Mouse (Mus musculus): Measurements from ENCODE around the gene Olfr1208.

Olfr1208 gene

GRCm38 (mm10) chr2:88902211-88902610, at the start of gene Olfr1208:
TSS of gene Olfr1208 (minus strand) at chr2:88902311.
- DNase-seq (ENCODE audit: low spot score), result no peak

- no peak for DNase-seq (ENCODE audit: low spot score)
Measured at GRCm38 (mm10) chr2:88938011-88938410, 35.9 kb upstream of the Olfr1208 start, which contains the start of gene Olfr1211. TSS of gene Olfr1211 (minus strand) at chr2:88938111.

GRCm38 (mm10) chr2:88915057-88915456, 12.9 kb upstream of the Olfr1208 start, which contains the start of gene Olfr1209:
TSS of gene Olfr1209 (minus strand) at chr2:88915157.
- DNase-seq (ENCODE audit: low spot score), result no peak

- no peak for DNase-seq (ENCODE audit: low spot score)
Measured at GRCm38 (mm10) chr2:88862931-88863330, 39.2 kb downstream of the Olfr1208 start, which contains the start of gene Olfr1206. TSS of gene Olfr1206 (plus strand) at chr2:88863231.

GRCm38 (mm10) chr2:88848992-88849391, 53.1 kb downstream of the Olfr1208 start, which contains the start of gene Olfr1204:
TSS of gene Olfr1204 (plus strand) at chr2:88849292.
- DNase-seq (ENCODE audit: low spot score), result no peak
